Mouse (Mus musculus): ENCODE measurements around the gene Slc22a18.
A peak's percentile ranks its signal among the peaks of the same experiment; 100 is the strongest.

Gene Slc22a18

DNA sequence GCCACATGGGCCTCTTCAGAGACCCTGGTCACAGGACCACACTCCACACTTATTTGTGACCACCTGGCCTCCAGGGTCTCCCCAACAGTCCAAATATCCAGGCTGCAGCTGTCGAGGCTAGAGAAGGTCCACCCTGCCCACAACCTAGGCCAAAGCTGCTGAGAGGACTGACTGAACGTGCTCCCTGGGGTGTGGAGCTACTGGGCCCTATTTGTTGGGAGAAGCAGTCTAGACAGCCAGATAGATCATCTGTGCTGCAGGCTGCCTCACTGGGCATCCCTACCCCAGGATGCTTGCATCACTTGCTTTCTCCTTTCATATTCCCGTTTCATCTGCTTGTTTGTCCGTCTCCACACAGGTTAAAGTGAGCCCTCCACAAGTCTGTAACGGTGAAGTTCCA lies 11.0 kb upstream of the Slc22a18 start:
- no peak for DNase-seq (ENCODE audit: low spot score in 2 of 2)

DNA sequence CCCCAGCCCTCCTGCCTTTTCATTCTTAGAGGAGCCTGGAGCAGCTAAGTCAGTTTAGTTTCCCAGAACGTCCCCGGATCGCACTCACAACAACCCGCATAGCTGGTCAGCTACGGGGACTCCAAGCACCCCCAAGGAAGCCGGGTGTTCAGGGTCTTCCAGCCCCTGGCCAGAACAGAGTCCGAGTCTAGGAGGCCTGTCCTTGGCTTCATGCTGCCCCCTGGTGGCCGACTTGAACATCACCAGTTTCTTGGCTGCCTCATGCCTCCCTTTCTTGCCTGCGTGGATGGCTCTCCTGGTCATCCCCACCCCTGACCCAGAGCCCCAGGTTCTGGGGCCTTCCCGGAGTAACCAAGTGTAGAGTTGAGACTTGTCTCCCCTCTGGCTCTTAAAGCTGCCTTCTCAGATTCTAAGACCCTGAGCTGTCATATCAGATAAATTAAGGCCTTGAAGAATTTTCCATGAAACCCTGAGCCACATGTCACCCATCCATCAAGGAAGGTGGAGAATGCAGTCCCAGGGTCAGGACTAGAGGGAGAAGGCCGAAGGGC lies 9.6 kb upstream of the Slc22a18 start:
- peak; percentile 78 to 85 for DNase-seq (ENCODE audit: low spot score in 2 of 2)

DNA sequence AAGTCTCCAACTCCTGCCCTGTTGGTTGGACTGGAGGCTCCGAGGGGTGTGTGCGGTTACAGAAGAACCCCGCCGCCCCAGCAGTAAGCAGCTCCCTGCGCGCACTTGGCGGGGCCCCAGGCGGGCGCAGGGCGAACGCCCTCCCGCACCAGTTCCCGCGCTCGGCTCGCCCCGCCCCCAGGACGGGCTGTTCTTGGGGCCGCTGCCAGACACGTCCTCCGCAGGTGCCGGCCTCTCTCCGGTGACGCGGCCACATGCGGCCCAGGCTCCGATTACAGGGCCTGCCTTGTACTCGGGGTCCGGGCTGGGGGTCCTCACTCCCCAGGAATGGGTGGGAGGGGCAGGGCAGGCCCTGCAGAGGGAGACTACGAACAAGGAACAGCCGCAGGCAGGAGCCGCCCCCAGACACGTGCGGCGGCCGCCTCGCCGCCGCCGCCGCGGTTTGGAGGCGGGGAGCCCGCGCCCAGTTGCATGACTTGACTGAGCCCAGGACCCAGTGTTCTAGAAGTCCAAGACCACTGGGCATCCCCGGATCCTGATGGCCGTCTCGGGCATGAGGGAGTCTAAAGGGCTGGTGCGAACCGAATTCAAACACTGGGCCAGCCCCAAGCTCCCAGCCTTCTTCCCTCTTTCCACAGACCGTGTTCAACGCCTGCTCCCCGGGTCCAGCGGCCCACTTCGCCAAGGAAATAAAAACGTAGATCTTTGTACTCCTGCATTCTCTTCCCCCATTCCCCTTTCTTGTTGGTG lies 8.6 kb upstream of the Slc22a18 start:
- DNase-seq (ENCODE audit: low spot score in 2 of 2): peak in 1 of 2 experiments; percentile 37

DNA sequence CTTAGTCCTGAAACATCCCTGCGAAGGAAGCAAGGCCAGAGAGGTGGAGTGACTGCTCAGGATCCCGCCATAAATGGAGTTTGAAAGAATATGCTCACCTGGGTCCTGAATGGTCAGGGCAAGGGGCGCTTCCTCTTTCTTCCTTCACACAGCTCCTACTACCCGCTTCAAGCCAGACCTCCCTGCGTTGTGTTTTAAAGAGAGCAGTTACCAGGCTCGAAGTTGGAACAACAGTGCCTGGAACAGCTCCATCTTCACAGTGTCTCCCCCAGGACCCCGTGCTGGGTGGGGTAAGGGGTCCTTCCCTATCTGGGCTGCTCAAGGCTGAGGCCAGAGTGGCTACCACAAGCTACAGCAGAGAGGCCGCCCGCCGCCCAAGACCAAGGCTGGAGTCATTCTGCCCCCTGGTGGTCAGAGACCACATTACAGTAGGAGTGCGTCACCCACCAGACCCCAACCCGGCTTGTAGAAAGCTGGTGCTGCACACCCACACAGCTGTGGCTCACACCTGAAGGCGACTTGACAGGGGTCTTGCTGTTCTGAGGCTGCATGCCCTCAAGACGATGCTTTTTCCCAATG lies 7.3 kb upstream of the Slc22a18 start:
- DNase-seq (ENCODE audit: low spot score in 2 of 2): peak; percentile 90 to 94

DNA sequence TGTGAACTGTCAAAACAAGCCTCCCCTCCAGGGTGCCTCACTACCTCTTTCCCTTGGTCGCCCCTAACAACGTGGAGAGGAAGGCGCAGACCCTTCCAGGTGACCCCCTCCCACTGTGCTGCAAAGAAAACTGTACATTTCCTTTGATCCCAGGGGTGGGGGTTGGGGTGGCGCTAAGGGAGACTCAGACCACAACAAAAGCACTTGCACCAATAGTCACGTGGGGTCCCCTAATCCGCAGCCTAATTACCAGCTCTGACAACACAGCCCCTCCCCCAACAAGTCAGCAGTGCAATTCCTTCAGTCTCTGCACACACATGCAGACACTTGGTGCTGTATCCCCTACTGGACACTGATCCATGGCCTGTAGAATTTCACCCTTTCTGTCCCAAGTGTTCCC lies 5.8 kb upstream of the Slc22a18 start:
- no peak for DNase-seq (ENCODE audit: low spot score in 2 of 2)

DNA sequence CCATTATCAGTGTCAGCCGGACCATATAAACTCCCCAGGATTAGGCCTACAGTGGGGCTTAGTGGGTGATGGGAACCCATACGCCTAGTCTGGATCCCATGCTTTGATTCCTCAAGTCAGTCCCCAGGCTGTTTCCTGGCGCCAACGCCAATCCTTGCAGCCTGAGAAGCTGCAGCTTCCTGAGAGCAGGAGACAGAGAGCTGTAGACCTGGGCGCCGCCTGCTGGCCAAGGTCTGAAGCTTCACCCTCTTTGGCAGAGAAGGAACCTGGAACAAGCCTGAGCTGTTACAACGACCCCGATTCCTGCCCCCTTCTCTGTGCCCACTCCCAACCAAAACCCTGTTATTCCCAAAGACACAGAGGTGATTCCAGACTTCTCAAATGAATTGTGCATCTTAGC lies 3.6 kb upstream of the Slc22a18 start:
- peak; percentile 73 to 80 for DNase-seq (ENCODE audit: low spot score in 2 of 2)

DNA sequence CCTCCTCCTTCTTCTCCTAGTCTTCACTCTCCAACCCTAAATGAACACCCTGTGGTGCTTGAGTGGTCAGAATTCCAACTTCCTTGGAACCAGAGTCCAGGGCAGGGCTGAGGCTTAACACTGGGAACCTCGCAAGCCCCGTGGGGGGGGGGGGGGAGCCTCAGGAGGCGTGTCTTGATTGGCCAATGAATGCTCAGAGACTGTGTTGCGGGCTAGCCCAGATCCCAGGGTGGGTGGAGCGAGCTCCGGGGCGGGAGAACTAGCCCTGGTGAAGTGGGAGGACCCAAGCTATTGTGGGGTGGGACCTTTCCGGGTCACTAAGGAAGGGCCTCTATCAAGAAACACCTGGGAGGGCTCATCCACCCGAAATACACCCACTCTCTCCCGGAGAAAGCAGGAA lies 1.3 kb downstream of the Slc22a18 start:
- DNase-seq (ENCODE audit: low spot score in 2 of 2): no peak

DNA sequence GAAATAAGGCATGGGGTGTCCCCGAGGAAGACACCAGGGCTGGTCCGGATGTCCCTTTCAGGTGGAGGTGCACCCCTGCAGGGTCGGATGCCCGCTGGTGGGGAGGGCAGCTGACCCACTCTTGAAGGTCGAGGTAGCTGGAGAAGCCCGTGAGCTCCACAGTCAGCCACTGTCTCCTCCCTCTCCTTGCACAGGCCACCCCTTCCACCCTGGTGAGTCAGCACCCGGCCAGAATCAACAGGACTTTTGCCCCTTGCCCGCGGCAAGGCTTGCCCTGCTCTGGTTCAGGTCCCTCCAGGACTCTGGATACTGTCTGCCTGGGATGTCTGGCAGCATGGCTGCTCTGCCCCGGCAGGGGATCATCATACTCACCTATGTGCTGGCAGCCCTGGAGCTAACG lies 2.3 kb downstream of the Slc22a18 start:
- DNase-seq (ENCODE audit: low spot score in 2 of 2): no peak

DNA sequence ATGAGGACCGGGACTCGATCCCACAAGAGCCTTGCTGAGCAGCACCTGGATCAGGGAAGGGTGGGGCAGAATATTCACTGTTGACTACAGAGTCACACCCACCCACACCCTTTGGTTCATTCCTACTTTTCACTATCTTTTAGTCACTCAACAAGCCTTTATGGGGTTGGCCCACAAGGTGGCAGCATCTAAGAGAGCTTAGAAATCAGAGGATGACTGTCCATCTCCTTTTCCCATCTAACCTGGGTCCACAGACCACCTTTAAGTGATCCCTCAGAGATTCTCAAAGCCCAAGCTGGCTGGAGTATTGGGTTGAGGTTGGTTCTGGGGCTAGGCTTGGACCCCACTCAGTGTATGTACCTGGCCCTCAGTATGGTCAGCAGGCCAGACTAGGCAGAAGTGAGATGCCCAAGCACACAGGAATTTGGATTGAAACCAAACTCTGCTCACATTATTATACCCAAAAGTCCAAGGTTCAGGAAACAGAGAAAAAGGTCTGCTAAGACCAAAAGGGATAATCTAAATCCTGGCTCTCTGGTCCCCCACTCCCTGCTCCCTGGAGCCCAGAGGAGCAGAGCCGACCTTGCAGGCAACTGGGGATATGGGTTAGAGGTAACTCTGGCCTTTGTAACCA lies 3.3 kb downstream of the Slc22a18 start:
- no peak for DNase-seq (ENCODE audit: low spot score in 2 of 2)

DNA sequence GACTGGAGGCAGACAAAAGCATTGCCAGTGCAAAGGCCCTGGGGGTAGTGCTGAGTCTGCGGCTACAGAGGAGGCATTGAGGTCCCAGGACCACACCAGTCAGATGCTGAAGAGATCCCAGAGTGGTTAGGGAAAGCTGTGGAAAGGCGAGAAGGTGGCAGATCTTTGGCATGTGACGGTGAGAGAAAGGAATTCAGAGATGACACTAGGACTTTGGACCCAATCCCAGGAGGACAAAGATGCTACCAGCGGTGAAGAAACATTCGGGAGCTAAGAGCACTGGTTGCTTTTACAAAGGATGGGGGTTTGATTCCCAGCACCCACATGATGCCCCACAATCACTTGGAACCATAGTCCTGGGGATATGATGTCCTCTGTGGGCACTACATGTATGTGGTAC lies 4.3 kb downstream of the Slc22a18 start:
- DNase-seq (ENCODE audit: low spot score in 2 of 2): no peak

DNA sequence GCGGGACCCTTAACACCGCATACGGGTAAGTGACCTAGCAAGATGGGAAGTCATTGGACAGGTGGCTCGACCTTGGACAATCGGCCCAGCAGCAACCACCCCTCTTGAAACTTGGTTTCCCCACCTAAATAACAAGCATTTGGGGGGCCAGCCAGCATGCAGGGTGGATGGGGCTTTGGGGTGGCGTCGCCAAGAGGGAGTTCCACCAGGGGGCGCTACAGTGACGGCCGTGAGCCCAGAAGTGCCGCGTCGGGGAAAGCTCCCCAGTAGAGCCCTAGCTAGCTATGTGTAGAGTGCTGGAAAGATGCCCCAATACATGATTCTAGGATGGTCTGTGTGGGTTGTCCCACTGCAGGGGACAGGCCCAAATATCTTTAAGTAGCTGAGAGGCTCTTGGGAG lies 7.0 kb downstream of the Slc22a18 start:
- peak; percentile 55 to 63 for DNase-seq (ENCODE audit: low spot score in 2 of 2)

DNA sequence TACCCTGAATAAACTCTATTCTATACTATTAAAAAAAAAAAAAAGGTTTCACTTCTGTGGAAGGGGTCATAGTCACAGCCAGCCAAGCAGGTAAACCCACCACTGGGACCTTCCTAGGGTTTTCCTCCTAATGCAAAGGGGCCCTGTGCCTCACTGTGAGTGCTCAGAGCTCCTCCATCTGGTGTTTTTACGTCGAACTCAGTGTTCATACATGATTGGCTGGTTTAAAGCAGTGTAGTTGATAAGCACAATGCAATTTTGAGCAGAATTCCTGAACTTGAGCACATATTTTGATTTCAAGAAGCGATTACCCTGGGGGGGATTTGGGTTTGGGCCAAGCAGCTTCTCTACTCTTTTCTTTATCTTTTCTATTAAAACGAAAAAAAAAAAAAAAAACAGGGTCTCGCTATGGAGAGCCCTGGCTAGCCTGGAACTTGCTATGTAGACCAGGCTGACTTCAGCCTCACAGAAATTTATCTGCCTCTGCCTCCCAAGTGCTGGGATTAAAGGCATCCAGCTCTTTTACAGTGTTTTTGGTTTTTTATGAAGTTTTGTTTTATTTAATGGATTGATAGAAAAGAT lies 8.4 kb downstream of the Slc22a18 start:
- no peak for DNase-seq (ENCODE audit: low spot score in 2 of 2)

DNA sequence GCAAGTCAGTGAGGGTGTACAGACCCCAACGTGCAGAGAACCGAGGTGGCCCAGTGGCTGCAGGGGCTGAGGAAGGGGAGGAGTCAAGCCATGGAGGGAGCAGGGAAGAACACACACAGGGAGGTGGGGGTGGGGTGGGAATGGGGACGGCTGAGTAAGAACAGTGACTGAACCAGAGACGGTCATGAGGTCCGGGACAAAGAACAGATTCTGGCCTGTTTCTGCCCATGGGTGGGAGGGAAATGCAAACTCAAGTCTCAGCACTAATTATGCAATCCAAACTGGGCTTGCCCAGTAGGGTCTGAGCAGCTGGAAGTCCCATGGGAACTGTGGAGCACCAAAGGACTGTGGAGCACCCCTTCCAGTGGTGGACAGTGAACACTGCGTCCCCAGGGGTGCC lies 9.0 kb downstream of the Slc22a18 start:
- DNase-seq (ENCODE audit: low spot score in 2 of 2): no peak

DNA sequence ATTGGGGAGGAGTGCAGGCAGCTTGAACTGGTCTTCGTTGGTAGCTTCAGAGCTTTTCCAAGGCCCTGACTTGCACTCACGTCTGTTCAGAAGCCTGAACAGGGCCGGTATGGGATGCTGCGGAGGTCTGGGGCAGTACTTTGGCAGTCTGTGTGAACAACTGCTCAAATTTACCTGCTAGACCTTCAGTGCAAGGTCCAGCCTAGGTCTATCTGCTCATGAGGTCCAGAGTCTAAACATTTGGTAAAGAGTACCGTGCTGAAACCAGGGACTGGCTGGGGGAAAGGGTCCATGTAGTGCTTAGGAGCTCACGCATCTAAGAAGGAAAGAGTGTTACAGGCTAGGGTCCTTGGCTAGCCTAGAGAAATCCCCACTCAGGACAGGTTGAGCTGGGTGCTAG lies 16.2 kb downstream of the Slc22a18 start:
- DNase-seq (ENCODE audit: low spot score in 2 of 2): no peak

DNA sequence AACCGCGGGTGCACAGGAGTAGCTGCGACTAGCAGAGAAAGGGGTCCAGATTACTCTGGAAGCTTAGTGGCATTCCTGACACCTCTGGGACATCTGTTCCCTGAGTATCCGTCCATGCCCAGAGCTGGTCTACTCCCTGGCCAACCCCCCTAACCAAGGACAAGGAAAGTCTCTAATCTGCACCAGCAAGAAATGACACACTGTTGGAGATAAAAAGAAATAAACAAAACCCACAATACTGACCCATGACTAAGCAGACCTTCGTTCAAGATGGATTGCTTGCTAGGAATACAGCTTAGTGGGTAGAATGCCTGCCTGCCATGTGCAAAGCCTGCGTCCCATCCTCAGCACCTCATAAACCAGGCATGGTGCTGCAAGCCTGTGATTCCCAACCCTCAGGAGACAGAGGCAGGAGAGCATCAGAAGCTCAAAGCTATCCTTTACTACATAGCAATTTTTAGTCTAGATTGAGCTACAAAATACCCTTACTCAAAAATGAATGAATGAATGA lies 20.1 kb downstream of the Slc22a18 start:
- no peak for DNase-seq (ENCODE audit: low spot score in 2 of 2)

DNA sequence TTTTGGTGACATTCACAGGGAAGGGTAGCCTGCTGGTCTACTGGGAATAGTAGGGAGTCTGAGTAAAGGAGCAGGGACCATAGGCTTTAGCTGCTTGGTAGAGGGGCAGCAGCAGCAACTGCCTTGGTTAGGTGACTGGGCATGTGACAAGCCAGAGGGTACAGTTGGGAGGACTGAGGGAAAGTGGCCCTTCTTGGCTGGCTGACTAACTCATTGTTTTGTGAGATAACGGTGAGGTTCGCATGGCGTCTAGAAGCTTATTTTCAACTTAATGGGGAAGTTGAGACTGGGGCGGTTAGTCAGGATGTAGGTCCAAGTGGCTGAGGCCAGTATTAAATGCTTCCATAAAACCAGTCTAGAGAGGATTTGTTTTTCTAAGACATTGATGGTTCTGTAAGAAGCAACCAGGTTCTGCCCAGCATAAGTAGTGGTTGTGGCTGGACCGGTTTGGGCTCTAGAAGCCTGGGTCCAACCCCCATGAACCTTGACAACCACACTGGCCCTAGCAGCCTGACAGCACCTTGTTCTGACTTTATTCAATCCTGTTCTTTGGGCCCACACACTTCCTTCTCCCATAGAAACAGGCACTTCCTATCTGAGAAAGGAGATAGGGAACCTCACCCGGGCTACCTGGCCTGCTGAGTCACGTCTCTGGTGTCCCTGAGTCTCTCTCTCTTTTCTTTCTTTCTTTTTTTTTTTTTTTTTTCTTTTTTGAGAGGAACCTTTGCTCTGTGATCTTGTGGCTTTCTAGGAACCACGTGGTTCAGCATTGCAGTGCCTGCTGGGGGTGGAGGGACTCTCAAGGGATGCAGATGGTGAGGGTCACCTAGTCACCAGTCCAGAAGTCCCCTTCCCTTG lies 21.8 kb downstream of the Slc22a18 start:
- no peak for DNase-seq (ENCODE audit: low spot score in 2 of 2)

DNA sequence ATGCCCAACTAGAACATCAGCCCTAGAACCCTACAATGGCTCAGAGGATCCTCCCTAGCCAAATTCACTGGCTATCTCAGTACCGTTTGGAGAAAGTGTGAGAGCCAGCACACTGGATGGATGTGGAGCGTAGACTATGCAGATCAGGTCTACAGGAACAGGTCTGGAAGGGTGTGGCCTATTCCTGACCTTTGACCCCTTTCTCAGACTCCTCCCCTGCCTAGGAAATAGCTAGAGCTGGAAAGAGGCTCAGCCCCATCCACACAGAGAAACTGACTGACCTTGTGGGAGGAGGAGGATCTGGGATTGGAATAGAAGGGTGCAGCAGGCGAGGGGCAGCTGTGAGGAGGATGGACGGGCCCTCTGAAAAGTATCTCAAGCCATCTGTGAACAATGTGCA lies 25.0 kb downstream of the Slc22a18 start:
- DNase-seq (ENCODE audit: low spot score in 2 of 2): no peak

DNA sequence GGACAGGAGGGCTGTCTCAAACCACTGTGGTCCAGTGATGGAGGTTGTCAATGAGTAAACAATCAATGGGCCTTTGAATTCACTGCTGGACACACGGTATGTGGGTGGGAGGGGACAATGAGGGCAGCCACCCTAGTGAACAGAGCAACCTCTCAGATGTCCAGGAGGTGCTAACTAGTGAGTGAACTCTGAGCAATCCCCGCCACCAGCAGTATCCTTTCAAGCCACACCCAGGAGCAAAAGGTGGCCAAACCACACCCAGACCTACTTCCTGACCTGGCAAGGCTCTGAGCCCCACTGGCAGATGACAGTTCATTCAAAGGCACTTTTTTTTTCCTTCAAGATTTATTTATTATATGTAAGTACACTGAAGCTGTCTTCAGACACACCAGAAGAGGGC lies 27.4 kb downstream of the Slc22a18 start:
- DNase-seq (ENCODE audit: low spot score in 2 of 2): no peak

DNA sequence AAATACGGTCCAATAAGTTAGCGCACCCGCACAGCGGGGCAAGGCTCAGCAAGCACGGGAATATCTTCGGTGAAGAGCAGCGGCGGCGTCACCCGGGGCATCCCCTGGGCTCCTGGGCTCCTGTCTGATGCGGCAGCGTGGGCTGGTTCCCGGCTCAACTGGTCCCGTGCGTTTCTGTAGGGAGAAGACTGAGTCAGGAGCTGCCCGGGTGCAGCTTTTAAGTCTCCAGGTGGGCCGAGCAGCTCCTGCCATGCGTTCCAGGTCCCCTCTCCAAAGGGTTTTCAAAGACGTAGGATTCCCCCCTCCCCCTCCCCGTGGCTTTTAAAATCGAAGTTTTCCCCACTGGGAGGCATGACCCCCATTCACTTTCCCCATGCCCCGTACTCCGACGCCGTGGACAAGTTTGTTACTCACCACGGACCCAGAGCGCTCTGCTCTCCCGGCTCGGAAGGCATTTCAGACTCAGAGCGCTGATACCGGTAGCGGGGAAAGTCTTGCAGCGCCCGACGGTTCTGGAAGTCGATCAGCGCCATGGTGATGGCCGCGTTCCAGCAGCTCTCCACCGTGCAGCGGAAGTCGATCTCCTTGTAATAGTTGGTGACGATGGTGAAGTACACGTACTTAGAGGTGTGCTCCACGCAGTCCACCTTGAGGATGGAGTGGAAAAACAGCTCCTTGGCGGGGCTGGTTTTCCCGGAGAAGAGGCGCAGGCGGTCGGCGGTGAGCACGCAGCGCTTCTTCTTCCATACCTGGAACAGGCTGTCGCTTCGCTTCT lies 28.3 kb downstream of the Slc22a18 start:
- DNase-seq (ENCODE audit: low spot score in 2 of 2): peak in 1 of 2 experiments; percentile 16

DNA sequence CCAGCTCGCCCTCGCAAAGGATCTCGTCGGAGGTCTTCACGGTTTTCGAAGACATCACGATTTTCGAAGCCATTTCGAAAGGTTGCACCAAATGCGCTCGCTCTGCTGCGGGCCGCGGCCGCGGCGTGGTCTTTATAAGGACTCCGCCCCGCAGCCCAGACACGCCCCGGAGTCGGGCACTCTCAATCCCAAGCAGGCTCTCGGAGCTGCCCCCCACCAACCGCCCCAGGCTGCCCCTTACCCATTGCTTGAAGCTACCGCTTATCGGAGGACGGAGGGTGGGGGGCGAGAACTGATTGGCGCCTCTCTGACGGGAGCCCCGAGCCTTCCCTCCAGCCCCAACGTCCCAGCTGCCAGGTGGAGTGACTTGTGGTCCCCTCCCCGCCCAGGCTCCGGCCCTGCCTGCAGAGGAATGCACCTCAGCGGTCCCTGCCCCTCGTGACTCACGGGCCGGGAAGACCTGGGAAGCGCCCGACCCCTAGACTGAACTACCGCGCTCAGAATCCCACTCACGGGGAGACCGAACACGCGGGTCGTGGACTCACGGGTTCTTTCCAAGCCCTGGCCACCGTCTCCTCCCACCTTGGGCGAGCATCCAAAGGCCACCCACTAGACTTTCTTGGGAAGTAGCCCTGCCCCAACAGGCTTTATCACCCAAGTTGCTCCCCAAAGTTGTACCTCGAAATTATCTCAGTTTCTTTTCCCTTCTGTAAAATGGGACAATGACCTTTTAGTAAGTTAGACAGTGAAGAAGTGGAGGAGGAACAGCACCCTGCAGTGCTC lies 29.1 kb downstream of the Slc22a18 start, which contains the start of gene Phlda2:
Gene Phlda2, minus strand, starts transcription at position 733 of the 783 bp plus-strand sequence.
- peak in 1 of 2 experiments; percentile 12 for DNase-seq (ENCODE audit: low spot score in 2 of 2)
